Mouse (Mus musculus) liver, adult 2 months (tissue): ENCODE measurements around the gene Gclc.

ENCODE experiments used
- CTCF ChIP-seq: fragments of 200-500 bp; IDR thresholded peaks from 2 replicates; pipeline ENCODE4 v1.5.1; 2011; ENCODE audit warnings: low read depth, low read length, control low read depth
- POLR2A ChIP-seq: fragments of 200-500 bp; IDR thresholded peaks from 2 replicates; pipeline ENCODE4 v1.6.1; 2011; ENCODE audit warnings: low read length, control low read depth; ENCODE audit not compliant: insufficient read depth; ENCODE audit errors: extremely low read depth

DNA sequence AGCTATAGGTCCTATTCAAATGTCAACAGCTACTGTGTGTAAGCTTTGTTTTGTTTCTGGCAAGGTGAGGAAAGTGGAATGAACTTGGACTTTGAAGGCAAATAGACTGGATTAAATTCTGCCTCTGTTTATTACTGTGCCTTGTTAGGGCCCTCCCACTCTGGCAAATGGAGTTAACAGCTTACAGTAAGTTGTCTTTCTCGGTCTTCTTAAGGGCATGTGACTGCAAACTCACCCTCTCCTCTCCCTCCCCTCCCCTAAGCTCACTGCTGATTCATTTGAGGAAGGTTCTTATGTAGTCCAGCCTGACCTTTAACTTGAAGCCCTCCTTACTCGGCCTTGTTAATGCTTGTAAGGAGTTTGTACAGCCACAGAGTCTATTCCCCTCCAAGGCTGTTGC lies 8.0 kb upstream of the Gclc start:
- TF ChIP-seq CTCF (no peak), POLR2A (no peak)
